ENCODE assay signal across 8 mouse cellular contexts in the genomic region with DNA sequence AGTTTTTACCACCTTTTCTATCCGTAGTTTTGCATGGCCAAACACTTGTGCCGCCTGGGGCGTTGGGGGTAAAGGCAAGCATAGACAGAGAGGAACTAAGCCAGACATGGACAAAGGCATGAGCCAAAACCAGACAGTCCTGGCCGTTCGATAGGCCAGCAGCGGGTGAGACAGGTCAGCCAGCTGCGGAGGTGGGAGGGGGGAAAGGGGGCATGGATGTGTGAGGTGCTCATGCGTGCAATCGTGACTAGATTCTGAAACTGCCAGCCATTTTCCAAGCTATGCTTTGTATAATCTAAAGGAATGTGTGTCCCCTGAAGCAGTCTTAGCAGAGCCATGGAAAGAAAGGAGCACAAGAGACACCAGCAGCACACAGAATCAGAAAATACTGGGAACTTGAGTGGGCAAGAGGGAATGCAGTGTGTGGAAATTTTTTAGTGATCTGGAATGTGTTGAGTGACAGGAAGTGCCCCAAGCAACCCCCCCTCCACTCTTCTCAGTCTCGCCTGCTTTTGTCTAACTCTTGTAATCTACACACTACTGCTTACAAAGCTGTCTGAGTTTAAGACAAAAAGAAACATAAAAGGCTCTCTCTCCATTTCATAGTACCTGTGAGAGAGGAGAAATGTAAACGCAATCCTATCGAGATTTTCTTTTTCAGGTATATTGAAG.
DNase-seq lines count a peak whose midpoint lies in the region; ATAC-seq and TF ChIP-seq lines count a peak whose summit lies in the region.

No protein-coding gene starts in this region.

- H3K9me3 ChIP-seq in CH12.LX (replicated peaks; ENCODE audit: low read length) = no peaks in the 10 kb centered on the region
- no peaks in the 10 kb centered on the region for H3K9me3 ChIP-seq in forebrain, embryonic 14.5 days (replicated peaks; ENCODE audit: control insufficient read depth, low read length)
- H3K9me3 ChIP-seq in lung, embryonic 14.5 days (ENCODE audit: low read depth, low read length) = no peaks in the 10 kb centered on the region

- H3K4me3 ChIP-seq in CH12.LX (replicated peaks in 1 of 3; ENCODE audit: low read depth in 2 of 3, low read length in 2 of 3, poor library complexity in 1 of 3) = peak overlapping the region in 2 of 3 experiments; percentile 13 to 34
- H3K4me3 ChIP-seq in brown adipose tissue, adult 24 weeks (ENCODE audit: insufficient read depth, low read depth, low read length) = peak overlapping the region; percentile 63
- peak overlapping the region; percentile 40 for H3K4me3 ChIP-seq in forebrain, embryonic 14.5 days (ENCODE audit: low read depth, low read length)
- peak overlapping the region; percentile 59 for H3K4me3 ChIP-seq in lung, embryonic 14.5 days (ENCODE audit: low read depth, low read length)

- H3K27me3 ChIP-seq in CH12.LX (replicated peaks) = no peaks in the 10 kb centered on the region
- no peaks in the 10 kb centered on the region for H3K27me3 ChIP-seq in forebrain, embryonic 14.5 days (replicated peaks; ENCODE audit: control insufficient read depth, insufficient read depth, low read length)
- no peaks in the 10 kb centered on the region for H3K27me3 ChIP-seq in lung, embryonic 14.5 days (ENCODE audit: insufficient read depth, low read length)

- no peak overlapping the region for H3K27ac ChIP-seq in CH12.LX (ENCODE audit: insufficient read depth, low read depth)
- H3K27ac ChIP-seq in brown adipose tissue, adult 24 weeks (replicated peaks; ENCODE audit: low read depth, low read length) = peak overlapping the region; percentile 18; the same call in 1 of the 2 replicates
- peak overlapping the region; percentile 91 for H3K27ac ChIP-seq in forebrain, embryonic 14.5 days (ENCODE audit: low read depth, low read length)
- H3K27ac ChIP-seq in lung, embryonic 14.5 days (ENCODE audit: low read depth) = peak overlapping the region; percentile 99

- ATAC-seq in forebrain, embryonic 14.5 days = peak; percentile 82
- peak; percentile 73 for ATAC-seq in lung, embryonic 14.5 days (ENCODE audit: insufficient read depth)
- peak; percentile 53; the same call in 1 of the 2 replicates for ATAC-seq in neutrophil, adult 5-6 weeks (ENCODE audit: extremely low read depth, insufficient number of reproducible peaks, low FRiP score, poor library complexity, severe bottlenecking)

- in situ Hi-C loops in CH12.LX (cut with MboI; ENCODE audit: low pct_ligation_motif_present, low pct_unique_long_range_greater_than_20kb, low sequenced_read_pairs) = no loop called here

- WGBS in forebrain, embryonic 14.5 days = 1% methylated on average over 12 of the region's 12 CpGs
- under 1% methylated on average over 12 of the region's 12 CpGs for WGBS in lung, embryonic 14.5 days

- dilution Hi-C loops in CH12.LX (cut with MboI; ENCODE audit: extremely low pct_ligation_motif_present, extremely low pct_unique_long_range_greater_than_20kb, low sequenced_read_pairs) = no loop called here

- 0 out of 2 replicates have a peak overlapping the region, but pooled peaks have one; percentile 9 for H3K9ac ChIP-seq in CH12.LX (ENCODE audit: insufficient read depth, low read depth)
- peak overlapping the region; percentile 68 for H3K9ac ChIP-seq in forebrain, embryonic 14.5 days (ENCODE audit: low read length)
- H3K9ac ChIP-seq in lung, embryonic 14.5 days = peak overlapping the region; percentile 88

- intact Hi-C loops in heart, postnatal 10 days (cut with DNase I) = no loop called here

- no peaks in the 10 kb centered on the region for H3K36me3 ChIP-seq in CH12.LX (replicated peaks in 1 of 2; ENCODE audit: control insufficient read depth in 1 of 2, insufficient read depth in 1 of 2, low read length in 1 of 2)
- no peaks in the 10 kb centered on the region for H3K36me3 ChIP-seq in forebrain, embryonic 14.5 days (ENCODE audit: control insufficient read depth, insufficient read depth, low read length)
- H3K36me3 ChIP-seq in lung, embryonic 14.5 days (ENCODE audit: insufficient read depth) = no peaks in the 10 kb centered on the region

- no peak for TF ChIP-seq POLR2A in CH12.LX (IDR thresholded peaks at IDR 0.05; ENCODE audit: low read depth, low read length)

- H3K79me2 ChIP-seq in CH12.LX (replicated peaks; ENCODE audit: control insufficient read depth, extremely low read depth, insufficient read depth, poor library complexity, severe bottlenecking) = no peaks in the 10 kb centered on the region

- no peak for TF ChIP-seq RAD21 in CH12.LX (IDR thresholded peaks at IDR 0.05; ENCODE audit: low read depth, low read length)

- H3K4me2 ChIP-seq in CH12.LX (ENCODE audit: insufficient read depth, low read depth, poor library complexity, severe bottlenecking) = peak overlapping the region; percentile 92
- H3K4me2 ChIP-seq in forebrain, embryonic 14.5 days (ENCODE audit: low read length) = peak overlapping the region; percentile 57
- H3K4me2 ChIP-seq in lung, embryonic 14.5 days = peak overlapping the region; percentile 67

- peak; percentile 15 for DNase-seq in CH12.LX (ENCODE audit: extremely low read depth)
- peak; percentile 83 for DNase-seq in forebrain, embryonic 14.5 days (ENCODE audit: low spot score)
- DNase-seq in heart, postnatal 10 days = peak; percentile 77 to 79
- DNase-seq in kidney, postnatal 36 days = peak; percentile 64 to 79
- DNase-seq in lung, embryonic 14.5 days = peak; percentile 81
- DNase-seq in thymus, postnatal 0 days (ENCODE audit: low spot score) = peak; percentile 66

- TF ChIP-seq CTCF in CH12.LX (conservative IDR thresholded peaks at IDR 0.05 in 1 of 2, IDR thresholded peaks at IDR 0.05 in 1 of 2; ENCODE audit: low read depth in 2 of 2, low read length in 2 of 2) = no peak
- no peak for TF ChIP-seq CTCF in lung, embryonic 14.5 days (IDR thresholded peaks at IDR 0.05; ENCODE audit: low read depth)

- H3K4me1 ChIP-seq in CH12.LX (ENCODE audit: control insufficient read depth in 1 of 2, insufficient read depth in 2 of 2) = peaks cover 0 to 12% of the 10 kb centered on the region in 2 experiments; a peak in 1 of 4 replicates
- no peaks in the 10 kb centered on the region for H3K4me1 ChIP-seq in brown adipose tissue, adult 24 weeks (ENCODE audit: control insufficient read depth, insufficient read depth, insufficient read length, low read length)
- peaks cover 7% of the 10 kb centered on the region for H3K4me1 ChIP-seq in forebrain, embryonic 14.5 days (ENCODE audit: control insufficient read depth, insufficient read depth, low read length)
- no peaks in the 10 kb centered on the region; the same call in 1 of the 2 replicates for H3K4me1 ChIP-seq in lung, embryonic 14.5 days (ENCODE audit: insufficient read depth)

- no peak; the same call in 1 of the 2 replicates for TF ChIP-seq EP300 in CH12.LX (IDR thresholded peaks at IDR 0.05; ENCODE audit: low read length)

TF ChIP-seq in CH12.LX, 34 proteins besides CTCF, POLR2A, EP300 and RAD21:
- peak; percentile 23; the same call in 1 of the 2 replicates for TF ChIP-seq MXI1 (IDR thresholded peaks at IDR 0.05; ENCODE audit: low read depth, low read length)
- TF ChIP-seq HCFC1 (IDR thresholded peaks at IDR 0.05; ENCODE audit: low read depth, low read length) = no peak
- no peak for TF ChIP-seq MEF2A (IDR thresholded peaks at IDR 0.05; ENCODE audit: borderline replicate concordance, low read depth, low read length)
- TF ChIP-seq MAZ (IDR thresholded peaks at IDR 0.05; ENCODE audit: low read depth, low read length) = peak; percentile 60; the same call in 1 of the 2 replicates
- no peak for TF ChIP-seq POLR2AphosphoS2 (IDR thresholded peaks at IDR 0.05; ENCODE audit: low read depth, low read length)
- no peak for TF ChIP-seq ELF1 (IDR thresholded peaks at IDR 0.05; ENCODE audit: low read depth, low read length)
- TF ChIP-seq UBTF (IDR thresholded peaks at IDR 0.05; ENCODE audit: low read depth, low read length) = no peak
- no peak for TF ChIP-seq SIN3A (IDR thresholded peaks at IDR 0.05; ENCODE audit: low read length)
- no peak for TF ChIP-seq ZC3H11A (IDR thresholded peaks at IDR 0.05; ENCODE audit: low read depth, low read length)
- TF ChIP-seq PAX5 (IDR thresholded peaks at IDR 0.05; ENCODE audit: low read length) = no peak
- no peak for TF ChIP-seq SMC3 (IDR thresholded peaks at IDR 0.05; ENCODE audit: low read depth, low read length)
- 0 out of 2 replicates have a peak, but pooled peaks have one; percentile 44 for TF ChIP-seq CHD1 (IDR thresholded peaks at IDR 0.05; ENCODE audit: low read depth, low read length)
- no peak for TF ChIP-seq USF1 (IDR thresholded peaks at IDR 0.05; ENCODE audit: low read depth, low read length)
- no peak for TF ChIP-seq JUN (IDR thresholded peaks at IDR 0.05; ENCODE audit: insufficient read depth, low read depth, low read length)
- TF ChIP-seq ETS1 (conservative IDR thresholded peaks at IDR 0.05; ENCODE audit: low read depth, low read length) = peak; percentile 43
- no peak for TF ChIP-seq MAX (IDR thresholded peaks at IDR 0.05; ENCODE audit: low read length)
- no peak for TF ChIP-seq CHD2 (IDR thresholded peaks at IDR 0.05; ENCODE audit: low read length)
- TF ChIP-seq ZMIZ1 (IDR thresholded peaks at IDR 0.05; ENCODE audit: low read depth, low read length) = no peak
- no peak for TF ChIP-seq GABPA (IDR thresholded peaks at IDR 0.05; ENCODE audit: insufficient replicate concordance, low read depth, low read length)
- TF ChIP-seq NRF1 (IDR thresholded peaks at IDR 0.05; ENCODE audit: low read depth, low read length) = no peak
- no peak for TF ChIP-seq KAT2A (IDR thresholded peaks at IDR 0.05; ENCODE audit: insufficient replicate concordance, low read length)
- no peak for TF ChIP-seq RCOR1 (conservative IDR thresholded peaks at IDR 0.05; ENCODE audit: low read depth, low read length)
- no peak for TF ChIP-seq ZNF384 (IDR thresholded peaks at IDR 0.05; ENCODE audit: low read depth, low read length)
- no peak for TF ChIP-seq MAFK (IDR thresholded peaks at IDR 0.05; ENCODE audit: insufficient replicate concordance, low read length)
- TF ChIP-seq ZKSCAN1 (IDR thresholded peaks at IDR 0.05; ENCODE audit: borderline replicate concordance, low read depth, low read length) = no peak
- no peak for TF ChIP-seq USF2 (conservative IDR thresholded peaks at IDR 0.05; ENCODE audit: low read depth, low read length)
- 0 out of 2 replicates have a peak, but pooled peaks have one; percentile 29 for TF ChIP-seq MYC (IDR thresholded peaks at IDR 0.05; ENCODE audit: low read depth, low read length)
- TF ChIP-seq BHLHE40 (IDR thresholded peaks at IDR 0.05; ENCODE audit: low read depth, low read length) = peak; percentile 92
- TF ChIP-seq NELFE (IDR thresholded peaks at IDR 0.05; ENCODE audit: low read depth, low read length) = no peak
- peak; percentile 12; the same call in 1 of the 2 replicates for TF ChIP-seq IRF4 (IDR thresholded peaks at IDR 0.05; ENCODE audit: low read depth, low read length)

Comparison
In these comparisons a context has a peak if more than half of its experiments do, and no peak if none do; other contexts are left out.
1. DNase-seq: peak in every context shown above with its lines; median percentile 83 in forebrain, embryonic 14.5 days; 81 in lung, embryonic 14.5 days; 78 in heart, postnatal 10 days; 72 in kidney, postnatal 36 days; 66 in thymus, postnatal 0 days; 15 in CH12.LX.
2. H3K9ac ChIP-seq: peak in every context shown above with its lines; median percentile 88 in lung, embryonic 14.5 days; 68 in forebrain, embryonic 14.5 days; 9 in CH12.LX.